Mouse (Mus musculus) bone marrow, adult 2 months (tissue): ENCODE measurements at regions not wholly inside any gene's neighbourhood (a gene's known extent, or its start where the extent isn't known, plus 50 kb on each side); places are given as distances from the start of the nearest gene placed in this dataset.

ENCODE experiments used
- H3K27ac ChIP-seq: fragments of 200-500 bp; 2 replicates; pipeline ENCODE4 v1.5.1; 2012; ENCODE audit warnings: low read depth, mild to moderate bottlenecking, control low read depth, inconsistent platforms, low read length; ENCODE audit not compliant: control insufficient read depth, poor library complexity, insufficient read depth
- H3K4me1 ChIP-seq: fragments of 200-500 bp; 2 replicates; pipeline ENCODE4 v1.6.1; 2011; ENCODE audit warnings: low read length; ENCODE audit not compliant: control insufficient read depth, insufficient read depth
- H3K4me3 ChIP-seq: fragments of 200-500 bp; replicated peaks from 2 replicates; pipeline ENCODE3; 2011; ENCODE audit warnings: mild to moderate bottlenecking, low read depth, low read length, control low read depth; ENCODE audit not compliant: control insufficient read depth
- CTCF ChIP-seq: fragments of 200-500 bp; IDR thresholded peaks from 2 replicates; pipeline ENCODE4 v1.5.1; 2011; ENCODE audit warnings: low read length, control low read depth; ENCODE audit not compliant: control insufficient read depth, insufficient read depth
- POLR2A ChIP-seq: fragments of 200-500 bp; IDR thresholded peaks from 2 replicates; pipeline ENCODE4 v1.6.1; 2011; ENCODE audit warnings: low read depth, mild to moderate bottlenecking, control low read depth, low read length, borderline replicate concordance; ENCODE audit not compliant: control insufficient read depth
- WGBS: fragments of 180-500 bp; shearing (Covaris S2); methylation state at CpG from one replicate; pipeline ENCODE4 v1.1.7; 2018; 5-methylcytosine and 5-hydroxymethylcytosine counted together

GRCm38 (mm10) chr10:112742123-112742522 lies 186.7 kb downstream of the Atxn7l3b start:
- no peak overlapping the region for H3K4me3 ChIP-seq
- TF ChIP-seq POLR2A, result no peak
- no peak for TF ChIP-seq CTCF
- H3K4me1 ChIP-seq, result no peaks in the 10 kb centered on the region
- WGBS, result 85% methylated on average over 8 of the region's 8 CpGs
- H3K27ac ChIP-seq, result no peak overlapping the region
